Mouse (Mus musculus) right cerebral cortex, postnatal 25 days (tissue): ENCODE measurements around the gene Baiap3.
"Not testable (repeated sequence)": the region's sequence is repeated elsewhere in the genome, so short reads cannot be mapped to it uniquely, and the experiment has no call there.

Experiments used
- DNase-seq: peaks from one replicate; pipeline ENCODE4 v3.0.0; 2022

Gene Baiap3

DNA sequence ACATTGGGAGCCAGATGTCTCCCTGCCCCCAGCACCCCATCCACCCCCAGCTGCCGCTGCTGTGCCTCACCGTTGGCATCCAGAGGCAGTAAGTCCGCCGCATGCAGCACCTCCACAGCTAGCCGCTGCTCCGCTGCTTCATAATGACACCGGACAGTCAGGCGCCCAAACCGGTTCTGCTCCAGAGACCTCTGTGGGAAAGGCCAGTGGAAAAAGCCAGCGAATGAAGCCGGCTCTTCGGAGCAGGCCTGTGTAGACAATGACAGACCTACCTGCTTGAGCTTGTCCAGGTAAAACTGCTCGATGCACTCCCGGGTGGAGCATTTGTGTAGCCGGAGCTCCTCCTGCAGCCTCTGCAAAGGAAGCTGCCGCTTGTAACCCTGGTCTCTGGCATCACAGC, 11.9 kb downstream of the Baiap3 start:
- DNase-seq: no peak

DNA sequence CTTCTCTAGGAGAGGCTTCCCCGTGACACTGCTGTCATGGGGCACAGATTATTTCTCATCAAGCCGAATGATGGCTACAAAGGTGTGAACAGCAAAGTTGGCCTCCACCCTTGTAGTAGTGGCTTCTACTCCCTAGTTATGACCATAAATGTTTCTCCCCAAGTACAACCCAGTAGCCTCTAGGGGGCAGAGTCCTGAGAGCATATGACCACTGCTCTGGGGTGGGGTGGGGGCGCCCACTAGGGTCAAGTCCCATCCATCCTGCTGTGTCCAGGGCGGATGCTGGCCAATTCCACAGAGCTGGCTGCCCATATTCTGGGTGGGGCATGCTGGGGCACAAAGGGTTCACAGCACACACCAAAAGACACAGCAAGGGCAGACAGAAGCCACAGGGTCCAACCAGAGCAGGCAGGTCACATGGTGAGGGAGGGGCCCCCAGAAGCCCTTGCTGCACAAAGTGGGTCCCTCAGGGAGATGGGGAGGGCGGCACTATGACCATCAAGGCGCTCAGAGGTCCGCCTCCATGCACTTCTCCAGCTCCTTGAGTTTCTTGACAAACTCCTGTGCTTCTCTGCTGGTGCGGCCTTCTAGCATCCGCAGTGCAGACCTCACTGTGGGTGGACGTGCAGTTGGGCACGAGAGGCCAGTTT, 12.9 kb downstream of the Baiap3 start:
- DNase-seq: no peak

DNA sequence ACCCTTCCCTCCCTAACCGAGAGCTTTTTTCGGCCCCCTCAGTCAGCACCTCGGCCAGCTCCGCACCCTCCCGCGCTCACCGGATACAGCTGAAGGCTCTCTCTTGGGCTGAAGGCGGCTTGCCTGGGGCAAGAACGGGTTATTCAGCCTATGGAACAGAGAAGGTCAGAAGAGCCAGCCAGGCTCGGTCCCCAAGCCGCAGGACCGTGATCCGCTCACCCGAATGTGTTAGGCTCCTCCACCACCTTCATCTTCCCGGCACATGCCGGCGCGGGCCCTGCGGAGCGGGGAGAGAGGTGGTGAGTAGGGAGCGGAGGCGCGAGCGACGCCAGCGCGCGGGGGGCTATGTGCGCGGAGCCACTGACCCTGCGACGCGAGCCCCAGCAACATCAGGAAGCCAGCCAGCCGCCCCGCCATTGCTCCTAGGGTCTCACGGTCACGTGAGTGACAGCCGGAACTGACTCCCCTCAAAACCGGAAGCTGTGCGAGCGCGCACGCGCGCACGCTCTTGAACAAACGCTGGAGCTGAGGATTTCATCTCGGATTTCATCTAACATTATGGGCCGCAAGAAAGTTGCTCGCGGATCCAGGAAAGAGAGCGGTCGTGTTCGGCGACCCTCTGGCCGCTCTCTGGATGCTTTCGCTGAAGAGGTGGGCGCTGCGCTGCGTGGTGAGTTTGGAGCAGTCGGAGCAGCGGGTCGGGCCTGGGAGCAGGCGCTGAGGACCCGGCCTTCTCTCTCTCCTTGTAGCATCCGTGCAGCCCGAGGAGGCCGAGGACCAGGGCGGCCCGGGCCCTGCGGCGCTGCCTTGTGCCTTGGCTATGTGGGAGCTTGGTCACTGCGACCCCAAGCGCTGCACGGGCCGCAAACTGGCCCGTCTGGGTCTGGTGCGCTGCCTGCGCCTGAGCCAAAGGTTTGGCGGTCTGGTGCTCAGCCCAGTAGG, 16.2 kb downstream of the Baiap3 start, which contains the start of the genes Gnptg and Tsr3:
Gene Gnptg, minus strand, starts transcription at position 430 of the 942 bp plus-strand sequence.
Gene Tsr3, plus strand, starts transcription at position 476 of the 942 bp plus-strand sequence.
- peak; percentile 86 for DNase-seq

DNA sequence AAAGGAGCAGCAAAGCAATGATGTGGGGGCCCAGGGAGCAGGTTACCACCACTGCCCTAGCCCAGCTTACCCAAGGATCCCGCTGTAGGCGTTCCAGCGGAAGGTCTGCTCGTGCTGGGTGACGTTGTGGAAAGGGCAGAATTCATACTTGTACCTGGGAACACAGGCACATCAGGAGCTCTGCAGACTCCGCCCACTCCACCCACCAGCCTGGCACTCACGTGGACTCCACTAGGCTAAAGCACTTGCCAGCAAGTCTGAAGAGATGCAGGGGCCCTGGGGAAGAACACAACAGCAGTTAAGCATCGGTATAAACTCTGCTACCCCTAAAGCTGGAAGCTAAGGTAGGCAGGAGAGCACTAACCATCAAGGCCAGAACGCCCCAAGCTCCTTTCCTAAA, 20.5 kb downstream of the Baiap3 start:
- no peak for DNase-seq

DNA sequence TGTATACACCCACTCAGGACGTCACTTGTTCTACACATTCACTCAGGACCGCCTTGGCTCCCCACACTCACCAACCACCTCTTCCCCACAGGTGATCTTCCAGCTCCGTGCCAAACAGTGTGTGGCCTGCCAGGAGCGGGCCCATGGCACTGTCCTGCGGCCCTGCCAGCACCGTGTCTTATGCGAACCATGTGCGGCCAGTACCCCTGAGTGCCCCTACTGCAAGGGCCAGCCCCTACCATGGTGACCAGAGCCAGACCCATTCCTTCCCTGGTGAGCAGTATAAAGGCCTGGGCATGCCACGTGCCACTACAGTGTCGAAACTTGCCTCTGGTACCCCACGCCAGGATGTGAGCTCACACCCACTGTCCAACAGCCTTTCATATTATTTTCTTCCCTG, 24.5 kb downstream of the Baiap3 start:
- DNase-seq: not testable (repeated sequence)

DNA sequence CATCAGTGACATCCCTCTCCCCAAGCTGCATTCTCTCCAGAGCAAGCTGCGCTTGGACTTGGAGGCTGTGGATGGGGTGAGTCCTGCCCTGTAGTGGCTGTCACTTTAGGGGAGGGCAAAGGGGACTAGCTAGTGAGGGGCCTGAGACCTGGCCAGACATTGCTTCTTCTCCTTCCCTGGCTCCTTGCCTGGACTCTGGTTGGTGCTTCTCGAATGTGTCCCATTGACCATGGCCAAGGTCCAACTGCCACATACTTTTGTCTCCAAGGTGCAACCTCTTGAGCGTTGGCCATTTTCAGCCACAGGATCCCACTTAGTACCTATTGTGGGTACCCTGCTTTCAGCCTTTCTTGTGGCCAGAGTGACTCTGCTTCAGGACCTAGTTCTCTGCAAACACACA, 25.5 kb downstream of the Baiap3 start:
- no peak for DNase-seq

DNA sequence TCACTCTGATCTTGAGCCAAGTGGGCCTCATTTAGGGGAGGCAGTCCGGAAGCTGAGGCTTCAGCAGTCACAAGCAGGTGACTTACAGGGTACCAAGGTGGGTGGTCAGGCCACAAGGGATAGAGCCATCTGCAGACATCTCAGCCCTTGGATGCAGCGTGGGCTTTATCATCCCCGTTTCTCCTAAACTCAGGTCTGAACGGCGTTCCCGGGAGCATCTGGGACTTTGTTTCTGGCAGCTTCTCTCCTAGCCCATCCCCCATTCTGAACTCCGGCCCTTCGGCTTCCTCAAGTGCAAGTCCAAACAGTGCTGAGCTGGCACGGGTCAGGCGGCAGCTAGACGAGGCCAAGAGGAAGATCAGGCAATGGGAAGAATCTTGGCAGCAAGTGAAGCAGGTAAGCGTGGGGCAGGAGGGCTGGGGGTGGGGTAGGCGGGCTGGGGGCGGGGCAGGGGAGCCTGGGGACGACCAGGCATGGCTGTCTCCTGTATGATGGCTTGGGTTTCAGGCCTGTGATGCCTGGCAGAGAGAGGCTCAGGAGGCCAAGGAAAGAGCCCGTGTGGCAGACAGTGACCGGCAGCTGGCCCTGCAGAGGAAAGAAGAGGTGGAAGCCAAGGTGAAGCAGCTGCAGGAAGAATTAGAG, 26.0 kb downstream of the Baiap3 start:
- DNase-seq: not testable (repeated sequence)

DNA sequence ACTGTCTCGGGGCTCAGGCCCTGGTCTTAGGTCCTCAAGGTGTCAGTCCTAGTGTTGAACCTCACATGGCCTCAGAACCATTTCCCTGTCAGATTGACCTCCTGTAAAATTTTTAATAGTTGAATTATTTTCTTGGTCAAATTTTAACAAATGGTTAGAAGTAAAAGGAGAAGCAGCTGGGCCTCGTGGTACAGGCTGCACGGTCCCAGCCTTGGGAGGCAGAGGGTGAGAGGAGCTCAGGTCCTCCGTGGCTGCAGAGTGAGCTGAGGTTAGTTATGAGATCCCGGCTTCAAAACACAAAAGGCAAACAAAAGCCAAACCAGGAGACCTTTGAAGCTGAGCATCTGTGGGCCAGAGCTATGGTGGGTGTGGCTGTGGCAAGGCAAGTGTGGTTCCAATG, 28.2 kb downstream of the Baiap3 start:
- DNase-seq: no peak

DNA sequence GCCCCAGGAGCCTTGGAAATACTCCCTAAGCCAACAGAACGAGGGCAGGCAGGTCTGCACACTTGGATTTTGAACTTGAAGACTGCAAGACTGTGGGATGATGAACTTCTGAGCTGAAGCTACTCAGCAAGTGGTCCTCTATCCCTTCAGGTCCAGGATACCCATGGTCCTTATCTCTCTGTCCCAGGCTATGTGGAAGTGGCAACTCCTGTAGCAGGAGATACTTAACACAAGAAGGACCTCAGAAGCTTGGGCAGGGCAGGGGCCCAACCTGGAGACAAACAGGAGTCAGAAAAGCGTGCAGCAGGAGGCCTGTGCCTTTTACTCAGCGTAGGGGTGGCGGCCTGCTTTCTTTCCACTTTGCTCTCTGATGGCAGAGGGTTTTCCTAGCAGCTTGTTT, 30.5 kb downstream of the Baiap3 start:
- no peak for DNase-seq

DNA sequence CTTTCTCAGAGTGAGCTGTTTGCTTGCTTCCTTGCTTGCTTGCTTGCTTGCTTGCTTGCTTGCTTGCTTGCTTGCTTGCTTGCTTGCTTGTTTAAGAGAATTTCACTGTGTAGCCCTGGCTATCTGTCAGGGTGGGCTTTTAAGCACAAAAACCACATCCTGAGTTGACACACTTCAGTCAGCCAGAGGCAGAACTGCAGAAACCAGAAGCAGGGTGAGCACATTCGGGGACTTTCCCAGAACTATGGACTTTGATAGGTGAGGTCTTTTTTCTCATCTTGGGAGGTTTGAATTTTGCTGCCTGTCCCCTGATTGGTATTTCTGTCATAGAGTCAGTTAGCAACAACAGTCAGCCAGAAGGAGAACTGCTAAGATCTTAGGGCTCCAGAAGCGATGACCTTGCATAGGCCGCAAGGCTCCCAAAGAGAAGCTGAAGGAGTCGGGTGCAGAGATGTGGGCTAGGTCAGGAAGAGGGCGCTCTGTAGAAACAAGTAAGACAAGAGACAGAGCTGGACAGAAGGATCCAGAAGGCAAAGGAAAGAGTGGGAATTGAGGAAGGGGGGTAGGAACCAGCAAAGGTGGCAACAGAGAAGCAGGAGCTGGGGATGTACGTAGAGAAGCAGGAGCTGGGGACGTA, 31.5 kb downstream of the Baiap3 start:
- no peak for DNase-seq

DNA sequence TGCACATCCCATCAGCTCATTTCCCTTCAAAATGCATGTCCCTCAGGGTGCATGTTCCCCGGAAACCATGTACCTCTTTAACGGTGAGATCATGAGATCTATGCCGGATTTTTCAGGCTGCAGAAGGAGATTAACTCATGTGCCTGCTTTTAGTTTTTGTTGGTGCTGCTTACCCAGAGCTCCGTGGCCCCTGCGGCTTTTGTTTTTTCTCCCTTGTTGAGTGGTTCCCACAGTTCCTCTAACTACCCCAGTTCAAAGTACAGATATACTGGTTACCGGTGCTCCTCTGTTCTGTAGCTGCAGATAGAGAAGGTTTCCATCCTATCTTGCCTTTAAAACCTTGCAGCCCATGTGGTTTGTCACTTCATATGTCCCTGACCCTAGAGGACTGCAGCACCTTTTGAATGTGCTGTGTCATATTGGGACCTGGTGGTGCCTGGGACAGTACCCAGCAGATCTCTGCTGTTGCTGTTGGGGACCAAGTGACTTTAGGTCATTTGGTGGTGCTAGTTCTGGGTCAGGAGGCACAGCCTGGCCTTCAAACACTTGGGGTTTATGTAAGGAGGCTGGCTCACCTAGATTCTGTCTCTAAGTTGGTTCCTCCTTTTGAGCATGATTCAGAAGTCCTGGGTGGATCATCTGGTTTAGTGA, 33.1 kb downstream of the Baiap3 start:
- DNase-seq: no peak

DNA sequence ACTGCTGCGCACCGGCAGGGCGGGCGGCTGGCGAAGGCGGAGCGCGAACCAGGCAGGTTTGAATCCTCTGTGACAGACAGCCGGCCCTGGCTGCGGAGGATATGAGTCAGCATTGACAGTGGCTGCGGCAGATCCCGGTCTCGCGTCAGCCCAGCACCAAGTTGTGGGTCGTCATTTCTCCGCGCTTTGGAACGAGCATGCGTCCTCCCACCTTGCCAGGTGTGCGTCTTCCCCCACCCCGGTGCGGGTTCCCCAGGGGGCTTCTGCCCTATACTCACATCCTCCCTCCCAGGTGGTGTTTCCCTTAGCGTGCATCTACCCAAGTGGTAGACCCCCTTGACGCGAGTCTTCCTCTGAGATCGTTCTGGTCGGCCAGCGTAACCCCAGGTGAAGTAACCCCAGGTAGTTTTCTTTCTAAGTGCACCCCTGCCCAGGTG, 33.6 kb downstream of the Baiap3 start:
- peak; percentile 51 for DNase-seq

DNA sequence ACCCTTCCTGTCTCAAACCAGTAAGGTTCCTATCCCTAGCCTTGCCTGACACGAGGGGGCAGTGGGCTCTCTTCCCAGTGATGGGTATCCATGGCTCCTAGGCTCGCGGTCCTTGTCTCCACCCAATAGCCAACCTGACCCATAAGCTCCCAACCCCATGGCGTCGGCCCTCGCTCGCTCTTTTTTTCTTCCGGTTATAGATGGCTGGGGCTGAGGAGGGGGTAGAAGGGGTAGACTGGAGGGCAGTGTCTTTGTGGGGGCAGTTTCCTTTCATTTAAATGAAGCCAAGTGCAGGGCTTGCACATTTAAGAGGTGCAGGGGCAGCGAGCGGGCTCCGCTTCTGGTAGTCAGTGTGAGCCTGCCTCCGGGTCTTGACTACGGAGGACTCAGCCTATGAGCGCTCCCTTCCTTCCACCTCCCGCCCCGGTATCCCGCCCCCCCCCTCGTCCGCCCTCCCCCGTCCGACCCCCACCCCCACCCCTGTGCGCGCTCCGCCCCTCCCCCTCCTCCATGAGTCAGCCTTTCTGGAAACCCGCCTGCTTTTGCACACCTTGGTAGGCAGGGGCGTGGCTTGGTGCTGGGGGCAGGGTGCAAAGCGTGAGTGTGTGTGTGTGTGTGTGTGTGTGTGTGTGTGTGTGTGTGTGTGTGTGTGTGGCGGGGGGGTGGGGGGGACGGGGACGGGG, 34.2 kb downstream of the Baiap3 start:
- no peak for DNase-seq

DNA sequence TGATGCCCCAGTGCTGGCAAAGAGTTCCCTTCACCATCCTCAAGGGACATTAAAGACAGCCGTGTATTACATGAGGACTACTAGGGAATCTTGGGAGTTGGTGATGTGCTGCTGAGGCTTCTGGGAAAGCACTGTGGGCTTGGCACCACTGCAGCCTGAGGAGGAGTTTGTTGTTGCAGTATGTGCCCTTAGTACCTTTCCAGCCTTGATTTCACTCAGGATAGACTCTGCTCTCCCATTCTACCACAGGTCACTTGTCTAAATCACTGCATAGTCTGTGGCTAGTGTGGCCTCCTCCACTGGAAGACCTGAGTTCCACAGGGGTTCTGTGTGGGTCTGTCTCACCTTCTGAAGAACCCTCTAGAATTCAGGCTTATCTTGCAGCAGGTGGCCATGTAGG, 35.4 kb downstream of the Baiap3 start:
- no peak for DNase-seq

DNA sequence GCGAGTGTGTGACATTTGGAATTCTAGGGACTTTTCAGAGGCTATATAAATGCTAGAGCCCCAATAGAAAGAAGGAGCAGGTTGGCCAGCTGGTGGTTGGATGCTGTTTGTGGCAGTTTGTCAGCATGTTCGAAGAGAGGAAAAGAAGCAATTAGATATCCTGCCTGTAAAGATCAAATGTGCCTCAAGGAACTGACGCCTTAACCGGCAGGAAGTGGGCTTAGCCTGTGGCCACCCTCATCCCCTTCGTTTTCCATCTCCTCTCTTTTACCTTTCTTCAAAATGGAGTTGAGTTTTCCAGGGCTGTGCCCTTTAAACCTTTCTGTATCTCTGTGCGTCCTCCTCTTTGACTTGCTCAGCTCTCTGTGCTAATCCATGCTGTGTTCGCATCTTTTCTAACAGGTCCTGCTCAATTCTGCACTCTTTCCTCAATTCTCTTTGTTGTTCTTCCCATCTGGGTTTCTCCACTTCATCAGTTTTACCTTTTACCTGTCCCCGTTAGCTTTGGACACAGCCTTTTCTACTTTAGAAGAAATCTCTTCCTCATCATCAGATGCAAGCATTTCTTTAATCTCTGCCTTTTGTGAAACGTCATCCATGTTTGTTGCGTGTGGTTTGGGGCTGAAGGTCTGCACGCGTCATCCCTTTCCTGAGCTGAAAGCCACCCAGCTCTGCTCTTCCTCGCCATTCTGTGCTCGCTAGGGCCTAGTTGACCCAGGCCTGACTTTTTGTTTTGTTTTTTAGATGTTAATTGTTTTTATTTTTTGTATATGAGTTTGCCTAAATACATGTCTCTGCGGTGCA, 36.5 kb downstream of the Baiap3 start:
- DNase-seq: no peak

DNA sequence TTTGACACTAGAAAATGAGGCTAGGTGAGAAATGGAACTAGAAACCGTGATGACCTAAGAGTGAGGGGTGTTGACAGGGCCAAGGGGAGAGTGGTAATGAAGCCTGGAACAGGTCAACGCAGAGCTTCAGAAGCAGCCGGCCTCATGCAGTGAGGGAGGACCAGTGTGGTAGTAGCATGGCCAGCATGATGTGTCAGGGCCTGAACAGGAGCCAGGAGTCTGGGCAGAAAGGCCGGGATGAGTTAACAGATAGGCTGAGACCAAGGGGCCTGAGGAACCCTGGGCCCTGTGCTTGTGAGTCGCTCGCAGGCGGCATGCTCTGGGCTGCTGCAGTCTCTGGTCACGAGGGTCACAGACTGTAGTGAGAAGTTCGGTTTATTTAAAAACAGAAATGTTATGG, 37.2 kb downstream of the Baiap3 start:
- DNase-seq: no peak

DNA sequence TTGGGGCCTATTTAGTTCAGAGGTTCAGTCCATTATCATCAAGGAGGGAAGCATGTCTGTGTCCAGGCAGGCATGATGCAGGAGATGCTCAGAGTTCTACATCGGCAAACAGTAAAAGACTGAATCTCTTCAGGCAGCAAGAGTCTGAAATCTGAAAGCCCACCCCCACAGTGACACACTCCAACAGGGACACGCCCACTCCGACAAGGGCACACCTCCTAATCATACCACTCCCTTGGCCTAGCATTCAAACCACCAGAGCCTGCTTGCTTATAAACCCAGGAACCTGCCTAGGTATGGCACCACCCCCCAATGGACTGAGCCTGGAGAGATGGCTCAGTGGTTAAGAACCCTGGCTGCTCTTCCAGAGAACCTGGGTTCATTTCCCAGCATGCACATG, 40.7 kb downstream of the Baiap3 start:
- no peak for DNase-seq

DNA sequence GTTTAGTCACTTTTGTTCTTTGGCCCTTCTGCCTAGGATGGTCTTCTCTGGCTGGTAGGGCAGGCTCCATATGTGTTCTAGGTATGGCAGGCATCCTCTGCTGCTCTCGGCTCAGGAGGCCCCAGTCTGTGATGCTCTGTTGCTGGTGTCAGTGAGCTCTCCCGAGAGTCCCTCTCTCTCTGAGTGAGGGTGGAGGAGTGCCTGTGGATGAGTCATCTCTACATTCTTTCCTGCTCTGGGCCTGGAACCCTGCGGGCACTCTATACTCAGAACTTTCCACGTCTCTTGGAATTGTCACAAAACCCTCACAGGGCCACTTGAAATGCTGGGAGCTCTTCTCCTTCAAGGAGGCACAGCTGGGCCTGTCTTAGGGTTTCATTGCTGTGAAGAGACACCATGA, 44.5 kb downstream of the Baiap3 start:
- no peak for DNase-seq

DNA sequence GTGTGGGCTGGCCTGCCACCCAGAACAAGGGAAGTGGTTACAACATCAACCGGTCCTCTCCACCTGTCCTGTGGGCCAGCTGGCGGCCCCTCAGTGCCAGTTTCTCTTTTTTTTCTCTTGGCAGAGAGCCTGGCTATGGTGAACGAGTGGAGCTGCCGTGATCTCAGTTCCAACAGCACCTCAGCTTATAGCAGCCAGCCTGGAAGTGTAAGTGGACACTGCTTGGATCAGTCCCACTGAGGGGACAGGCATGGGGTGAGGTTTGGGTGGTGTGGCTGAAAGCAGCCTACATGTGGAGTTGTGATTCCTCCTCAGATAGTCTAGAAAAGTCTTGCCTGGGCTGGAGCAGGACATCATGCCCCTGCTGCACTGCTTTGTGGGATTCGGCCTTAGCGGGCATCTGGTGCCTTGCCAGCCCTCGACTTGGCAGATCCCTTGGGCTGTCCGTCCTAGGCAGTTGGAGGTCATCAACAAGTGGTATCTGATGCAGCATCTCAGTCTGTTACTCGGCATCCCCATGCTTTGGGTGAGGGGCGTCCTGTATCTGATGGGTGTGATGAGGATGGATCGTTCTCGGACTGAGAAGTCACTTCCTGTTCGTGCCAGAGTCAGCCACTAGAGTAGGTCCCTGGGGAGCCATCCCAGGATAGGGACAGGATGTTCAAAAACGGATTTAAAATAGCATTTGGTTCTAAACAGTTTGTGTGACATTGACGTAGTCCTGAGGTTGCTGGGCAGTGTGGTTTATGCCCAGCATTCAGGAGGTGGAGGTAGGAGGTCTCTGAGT, 45.3 kb downstream of the Baiap3 start:
- no peak for DNase-seq

DNA sequence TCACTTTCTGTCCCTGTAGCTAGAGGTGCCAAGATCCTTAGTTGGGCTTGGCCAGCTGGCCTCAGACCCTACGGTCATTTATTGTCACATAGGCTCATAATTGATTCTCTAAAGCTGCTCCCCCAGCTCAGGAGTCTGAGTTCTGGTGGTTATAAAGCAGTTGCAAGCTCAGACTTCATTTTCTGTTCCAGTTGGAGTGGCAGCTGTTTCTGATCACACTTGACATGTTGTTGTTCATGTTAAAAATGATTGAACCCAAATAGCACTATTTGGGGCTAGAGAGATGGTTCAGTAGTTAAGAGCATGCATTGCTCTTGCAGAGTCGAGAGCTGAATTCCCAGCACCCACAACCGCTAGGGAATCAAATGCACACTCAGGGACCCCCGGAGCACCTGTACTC, 46.2 kb downstream of the Baiap3 start:
- no peak for DNase-seq
